Mouse (Mus musculus) CH12.LX (cell line): Measurements from ENCODE around the gene Sgf29. TPM values are rescaled to one million over a fixed set of nuclear protein-coding genes. Genes with fewer than 3 reads are reported as not detected.
"Not testable (repeated sequence)": the region's sequence is repeated elsewhere in the genome, so short reads cannot be mapped to it uniquely, and the experiment has no call there.

ENCODE experiments used
- DNase-seq: peaks from one replicate; pipeline ENCODE4 v3.0.0-alpha.2; 2013; ENCODE audit errors: extremely low read depth
- H3K27ac ChIP-seq: 2 replicates; pipeline ENCODE4 v1.5.1; 2012; ENCODE audit warnings: low read depth, mild to moderate bottlenecking, control low read depth, moderate library complexity; ENCODE audit not compliant: insufficient read depth
- H3K27me3 ChIP-seq: replicated peaks from 2 replicates; pipeline ENCODE3; 2012; ENCODE audit warnings: inconsistent platforms
- H3K36me3 ChIP-seq, 2 experiments: replicated peaks in 1 of 2; 2 replicates each; pipeline versions ENCODE3 to v1.6.1; 2012; ENCODE audit warnings: inconsistent platforms in 1 of 2, low read length in 1 of 2, mild to moderate bottlenecking in 1 of 2, mixed read lengths in 1 of 2, moderate library complexity in 1 of 2; ENCODE audit not compliant: control insufficient read depth in 1 of 2, insufficient read depth in 1 of 2
- H3K4me1 ChIP-seq, 2 experiments: 2 replicates each; pipeline ENCODE4 v1.6.1; 2012; ENCODE audit warnings: inconsistent platforms in 1 of 2, moderate library complexity in 1 of 2; ENCODE audit not compliant: insufficient read depth in 2 of 2, control insufficient read depth in 1 of 2
- H3K4me2 ChIP-seq: 2 replicates; pipeline ENCODE4 v1.6.1; 2012; ENCODE audit warnings: low read depth, mild to moderate bottlenecking, control low read depth; ENCODE audit not compliant: poor library complexity, insufficient read depth, severe bottlenecking
- H3K4me3 ChIP-seq, 3 experiments: fragments of 150-350 bp in 1 of 3; sonication (generic) in 1 of 3; replicated peaks in 1 of 3; 2 replicates each; pipeline versions ENCODE3 to v1.5.1; 2011 to 2012; ENCODE audit warnings: low read depth in 2 of 3, low read length in 2 of 3, mild to moderate bottlenecking in 2 of 3, moderate library complexity in 2 of 3, control low read depth in 1 of 3, improper control_type of control experiment in 1 of 3, inconsistent platforms in 1 of 3, mixed read lengths in 1 of 3; ENCODE audit not compliant: poor library complexity in 1 of 3
- H3K79me2 ChIP-seq: replicated peaks from 2 replicates; pipeline ENCODE4 v1.6.1; 2012; ENCODE audit warnings: mild to moderate bottlenecking, moderate library complexity; ENCODE audit not compliant: control insufficient read depth, poor library complexity, insufficient read depth, severe bottlenecking; ENCODE audit errors: extremely low read depth
- H3K9ac ChIP-seq: 2 replicates; pipeline ENCODE4 v1.6.1; 2012; ENCODE audit warnings: low read depth, mild to moderate bottlenecking, control low read depth, moderate library complexity; ENCODE audit not compliant: insufficient read depth
- H3K9me3 ChIP-seq: replicated peaks from 2 replicates; pipeline ENCODE3; 2012; ENCODE audit warnings: low read length, inconsistent platforms, mixed read lengths
- BHLHE40 ChIP-seq: IDR thresholded peaks from 2 replicates; pipeline ENCODE4 v1.6.1; 2011; ENCODE audit warnings: mild to moderate bottlenecking, low read depth, low read length, improper control_type of control experiment
- CHD2 ChIP-seq: IDR thresholded peaks from 2 replicates; pipeline ENCODE4 v1.6.1; 2011; ENCODE audit warnings: low read length, improper control_type of control experiment
- CTCF ChIP-seq, 2 experiments: IDR thresholded peaks in 1 of 2; conservative IDR thresholded peaks in 1 of 2; 2 replicates each; pipeline ENCODE4 v1.5.1; 2011 to 2012; ENCODE audit warnings: low read depth in 2 of 2, low read length in 2 of 2, improper control_type of control experiment in 1 of 2, inconsistent platforms in 1 of 2, mild to moderate bottlenecking in 1 of 2, moderate library complexity in 1 of 2
- EP300 ChIP-seq: IDR thresholded peaks from 2 replicates; pipeline ENCODE4 v1.6.1; 2011; ENCODE audit warnings: low read length, improper control_type of control experiment
- ETS1 ChIP-seq: conservative IDR thresholded peaks from 2 replicates; pipeline ENCODE4 v1.6.1; 2012; ENCODE audit warnings: low read depth, mild to moderate bottlenecking, inconsistent platforms, low read length, improper control_type of control experiment, moderate library complexity
- HCFC1 ChIP-seq: IDR thresholded peaks from 2 replicates; pipeline ENCODE4 v1.6.1; 2012; ENCODE audit warnings: low read depth, mild to moderate bottlenecking, inconsistent platforms, low read length, improper control_type of control experiment
- MAFK ChIP-seq: IDR thresholded peaks from 2 replicates; pipeline ENCODE4 v1.6.1; 2011; ENCODE audit warnings: low read length, improper control_type of control experiment; ENCODE audit not compliant: insufficient replicate concordance
- MAX ChIP-seq: IDR thresholded peaks from 2 replicates; pipeline ENCODE4 v1.6.1; 2011; ENCODE audit warnings: low read length, improper control_type of control experiment
- MAZ ChIP-seq: IDR thresholded peaks from 2 replicates; pipeline ENCODE4 v1.6.1; 2012; ENCODE audit warnings: low read depth, mild to moderate bottlenecking, inconsistent platforms, low read length, improper control_type of control experiment, moderate library complexity
- MEF2A ChIP-seq: IDR thresholded peaks from 2 replicates; pipeline ENCODE4 v1.6.1; 2014; ENCODE audit warnings: low read depth, mild to moderate bottlenecking, inconsistent platforms, low read length, improper control_type of control experiment, borderline replicate concordance
- PAX5 ChIP-seq: IDR thresholded peaks from 2 replicates; pipeline ENCODE4 v1.6.1; 2012; ENCODE audit warnings: low read length, inconsistent platforms, mixed read lengths
- POLR2AphosphoS2 ChIP-seq: IDR thresholded peaks from 2 replicates; pipeline ENCODE4 v1.6.1; 2011; ENCODE audit warnings: low read depth, low read length, improper control_type of control experiment
- SMC3 ChIP-seq: IDR thresholded peaks from 2 replicates; pipeline ENCODE4 v1.6.1; 2011; ENCODE audit warnings: low read depth, low read length, improper control_type of control experiment
- UBTF ChIP-seq: IDR thresholded peaks from 2 replicates; pipeline ENCODE4 v1.6.1; 2012; ENCODE audit warnings: low read depth, mild to moderate bottlenecking, inconsistent platforms, low read length, improper control_type of control experiment, moderate library complexity
- dilution Hi-C: fragments of 300-500 bp; cut with MboI; formaldehyde crosslinking; loops from 2 replicates; pipeline ENCODE4 v1.14.3; 2020; ENCODE audit warnings: low sequenced_read_pairs; ENCODE audit not compliant: extremely low pct_unique_long_range_greater_than_20kb, extremely low pct_ligation_motif_present
- in situ Hi-C: fragments of 300-500 bp; cut with MboI; formaldehyde crosslinking; loops from 3 replicates; pipeline ENCODE4 v1.14.3; 2019; ENCODE audit warnings: low sequenced_read_pairs, low pct_ligation_motif_present, low pct_unique_long_range_greater_than_20kb, mixed read lengths
- polyA plus RNA-seq: library from polyadenylated mRNA; unstranded; fragments of >175 nt; gene quantifications from 2 replicates; pipeline ENCODE4 v1.2.1, GENCODE M21; 2012; ENCODE audit warnings: low read depth; ENCODE audit not compliant: insufficient read length
- total RNA-seq, 2 experiments: library from RNA; depleted of rRNA; stranded (reverse); fragments of 300-350 nt in 1 of 2; fragments of >200 nt in 1 of 2; gene quantifications; 2 replicates each; pipeline ENCODE4 v1.2.3; 2012 to 2014

Sgf29 gene
- total and polyA plus RNA-seq, 3 experiments: 20.5 to 71.7 (median 55.6) TPM

- Histone ChIP-seq H3K79me2 (no peaks in the 10 kb centered on the region), H3K9ac (no peak overlapping the region), H3K4me1 (peaks cover 3 to 30% of the 10 kb centered on the region in 2 experiments), H3K4me3 (no peak overlapping the region), H3K9me3 (no peaks in the 10 kb centered on the region), H3K27ac (no peak overlapping the region), H3K36me3 (peaks cover 17 to 61% of the 10 kb centered on the region in 2 experiments), H3K4me2 (no peak overlapping the region), H3K27me3 (no peaks in the 10 kb centered on the region)
- dilution Hi-C loops: no loop called here
- TF ChIP-seq MAFK (no peak), UBTF (no peak)
- in situ Hi-C loops: no loop called here
- no peak for DNase-seq
Observed at GRCm38 (mm10) chr7:126678545-126679341, 29.6 kb downstream of the Sgf29 start.

DNA sequence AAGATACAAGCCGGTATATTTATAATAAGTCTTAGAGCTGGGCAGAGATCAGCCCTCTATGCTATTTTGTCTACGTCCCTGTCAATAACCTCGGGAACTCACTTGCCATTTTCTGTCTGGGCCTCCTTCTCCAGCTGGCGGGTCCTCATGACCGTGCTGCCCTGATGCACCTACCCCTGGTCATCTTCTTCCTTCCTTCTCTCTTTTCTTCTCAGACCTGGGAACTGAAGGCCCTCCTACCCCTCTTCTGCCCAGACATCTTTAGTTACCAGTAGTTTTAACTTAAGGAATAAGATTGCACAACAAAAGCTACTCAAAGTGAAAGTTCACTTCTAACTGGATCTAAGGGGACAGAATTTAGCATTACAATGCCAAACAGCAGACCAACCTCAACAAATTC lies 30.6 kb downstream of the Sgf29 start:
- Histone ChIP-seq H3K27ac (no peak overlapping the region), H3K4me1 (peaks cover 0 to 27% of the 10 kb centered on the region in 2 experiments; a peak in 2 of 4 replicates), H3K79me2 (no peaks in the 10 kb centered on the region), H3K4me3 (no peak overlapping the region), H3K9ac (no peak overlapping the region), H3K4me2 (no peak overlapping the region), H3K36me3 (peaks cover 17 to 66% of the 10 kb centered on the region in 2 experiments), H3K9me3 (no peaks in the 10 kb centered on the region), H3K27me3 (no peaks in the 10 kb centered on the region)
- in situ Hi-C loops: no loop called here
- no peak for DNase-seq
- dilution Hi-C loops: no loop called here
- TF ChIP-seq BHLHE40: no peak
- no peak for TF ChIP-seq HCFC1
- no peak for TF ChIP-seq CTCF (conservative IDR thresholded peaks at IDR 0.05 in 1 of 2, IDR thresholded peaks at IDR 0.05 in 1 of 2; ENCODE audit: low read depth in 2 of 2, low read length in 2 of 2)
- no peak for TF ChIP-seq MEF2A
- no peak for TF ChIP-seq PAX5
- no peak for TF ChIP-seq MAZ
- TF ChIP-seq CHD2: no peak
- no peak for TF ChIP-seq POLR2AphosphoS2
- TF ChIP-seq SMC3: no peak
- no peak for TF ChIP-seq EP300
- no peak for TF ChIP-seq ETS1

GRCm38 (mm10) chr7:126681221-126681620 lies 32.1 kb downstream of the Sgf29 start:
- Histone ChIP-seq H3K9ac (no peak overlapping the region), H3K79me2 (no peaks in the 10 kb centered on the region), H3K9me3 (no peaks in the 10 kb centered on the region), H3K4me3 (no peak overlapping the region), H3K27ac (no peak overlapping the region), H3K27me3 (no peaks in the 10 kb centered on the region), H3K36me3 (peaks cover 9 to 58% of the 10 kb centered on the region in 2 experiments), H3K4me2 (no peak overlapping the region), H3K4me1 (peaks cover 0 to 12% of the 10 kb centered on the region in 2 experiments; a peak in 2 of 4 replicates)
- TF ChIP-seq MAZ (no peak), MAX (no peak), CHD2 (no peak)
- DNase-seq: no peak
- dilution Hi-C loops: no loop called here
- in situ Hi-C loops: no loop called here

DNA sequence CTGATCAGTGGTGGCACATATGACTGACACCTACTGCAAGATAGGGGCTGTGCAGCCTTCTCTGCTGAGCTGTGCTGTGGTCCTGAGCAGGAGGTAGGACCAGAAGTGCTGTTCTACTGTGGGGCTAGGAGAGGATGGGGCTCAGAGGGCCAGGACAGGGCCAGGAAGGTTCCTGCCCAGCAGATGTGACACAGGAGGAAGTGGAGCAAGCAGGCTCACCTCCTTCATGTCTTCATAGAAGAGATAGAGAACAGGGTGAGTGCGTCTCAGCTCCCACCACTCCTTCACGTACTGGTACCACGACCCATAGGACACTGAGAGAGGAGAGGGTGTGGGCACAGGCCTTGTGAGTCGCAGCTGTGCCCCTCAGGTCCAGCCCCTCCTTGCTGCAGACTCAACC lies 39.0 kb downstream of the Sgf29 start:
- H3K9me3 ChIP-seq, H3K4me2 ChIP-seq, H3K27me3 ChIP-seq, in situ Hi-C loops, H3K4me3 ChIP-seq, H3K9ac ChIP-seq, H3K27ac ChIP-seq, H3K79me2 ChIP-seq, dilution Hi-C loops, DNase-seq: not testable (repeated sequence)
- peaks cover 17 to 63% of the 10 kb centered on the region in 2 experiments for H3K36me3 ChIP-seq
- peaks cover 0 to 19% of the 10 kb centered on the region in 2 experiments; a peak in 2 of 4 replicates for H3K4me1 ChIP-seq
